Comparison of ENCODE assay signal across 20 mouse cellular contexts in the genomic region with DNA sequence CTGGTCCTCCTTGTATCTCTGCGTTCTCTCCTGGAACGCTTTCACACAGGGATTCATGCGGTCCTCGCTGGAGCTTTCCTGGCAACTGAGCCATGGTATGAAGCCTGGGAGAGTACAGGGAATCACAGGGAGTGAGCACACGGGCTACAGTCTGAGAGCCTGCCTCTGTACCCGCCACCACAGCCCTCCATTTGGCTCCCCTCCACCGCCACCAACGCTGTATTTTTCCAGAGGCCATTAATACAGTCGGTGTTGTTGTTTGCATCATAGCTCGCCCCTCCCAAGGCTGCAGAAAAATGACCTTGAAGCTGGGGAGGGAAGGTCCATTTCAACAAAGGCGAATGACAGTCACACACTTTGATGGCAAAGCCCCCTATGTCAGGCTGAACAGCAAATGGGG. TPM values are rescaled to one million over a fixed set of nuclear protein-coding genes. Genes with fewer than 3 reads are reported as not detected.
DNase-seq lines count a peak whose midpoint lies in the region; ATAC-seq and TF ChIP-seq lines count a peak whose summit lies in the region.
"Had no signal": no experiment of that assay in that cellular context is flagged by ENCODE, and none has a peak within 500 bp of the region (broad histone marks: within the 10 kb centered on the region; RNA-seq: fewer than 3 reads in every experiment).

No protein-coding gene starts in this region.

- no peak for TF ChIP-seq CTCF in intestine, postnatal 0 days (IDR thresholded peaks at IDR 0.05; ENCODE audit: low read depth)

- no peak overlapping the region for H3K4me2 ChIP-seq in forebrain, embryonic 12.5 days
- no peak overlapping the region for H3K4me2 ChIP-seq in neural tube, embryonic 13.5 days
- no peak overlapping the region for H3K4me2 ChIP-seq in hindbrain, embryonic 16.5 days (ENCODE audit: low read length)
- no peak overlapping the region for H3K4me2 ChIP-seq in intestine, postnatal 0 days (replicated peaks; ENCODE audit: low read depth)
- H3K4me2 ChIP-seq: heart, embryonic 15.5 days had no signal

- no peaks in the 10 kb centered on the region for H3K9me3 ChIP-seq in forebrain, embryonic 12.5 days
- H3K9me3 ChIP-seq in forebrain, embryonic 10.5 days: no peaks in the 10 kb centered on the region
- H3K9me3 ChIP-seq in neural tube, embryonic 13.5 days: no peaks in the 10 kb centered on the region
- H3K9me3 ChIP-seq in hindbrain, embryonic 16.5 days (ENCODE audit: control insufficient read depth, low read length): no peaks in the 10 kb centered on the region
- H3K9me3 ChIP-seq in intestine, postnatal 0 days (ENCODE audit: control insufficient read depth): no peaks in the 10 kb centered on the region
- H3K9me3 ChIP-seq: heart, embryonic 15.5 days had no signal

- H3K4me1 ChIP-seq in forebrain, embryonic 12.5 days: no peaks in the 10 kb centered on the region
- peaks cover 2% of the 10 kb centered on the region for H3K4me1 ChIP-seq in forebrain, embryonic 10.5 days
- peaks cover 18% of the 10 kb centered on the region for H3K4me1 ChIP-seq in neural tube, embryonic 13.5 days (replicated peaks)
- peaks cover 7% of the 10 kb centered on the region for H3K4me1 ChIP-seq in hindbrain, embryonic 16.5 days (ENCODE audit: control insufficient read depth, insufficient read depth, low read depth, low read length)
- no peaks in the 10 kb centered on the region for H3K4me1 ChIP-seq in intestine, postnatal 0 days (replicated peaks; ENCODE audit: control insufficient read depth, insufficient read depth, low read length)

- H3K4me3 ChIP-seq in forebrain, embryonic 12.5 days (replicated peaks): no peak overlapping the region
- no peak overlapping the region for H3K4me3 ChIP-seq in forebrain, embryonic 10.5 days
- H3K4me3 ChIP-seq in neural tube, embryonic 13.5 days: no peak overlapping the region
- H3K4me3 ChIP-seq in hindbrain, embryonic 16.5 days (ENCODE audit: low read length): no peak overlapping the region
- no peak overlapping the region for H3K4me3 ChIP-seq in intestine, postnatal 0 days (ENCODE audit: low read depth, low read length)
- H3K4me3 ChIP-seq: erythroblast, embryonic 14.5 days; heart, embryonic 15.5 days had no signal

- H3K27me3 ChIP-seq in forebrain, embryonic 12.5 days: no peaks in the 10 kb centered on the region
- no peaks in the 10 kb centered on the region; the same call in 1 of the 2 replicates for H3K27me3 ChIP-seq in forebrain, embryonic 10.5 days (ENCODE audit: poor library complexity, severe bottlenecking)
- H3K27me3 ChIP-seq in neural tube, embryonic 13.5 days: no peaks in the 10 kb centered on the region
- no peaks in the 10 kb centered on the region for H3K27me3 ChIP-seq in hindbrain, embryonic 16.5 days (replicated peaks; ENCODE audit: control insufficient read depth, insufficient read depth, low read length)
- no peaks in the 10 kb centered on the region for H3K27me3 ChIP-seq in intestine, postnatal 0 days (replicated peaks; ENCODE audit: control insufficient read depth, insufficient read depth, low read length)

- no peak for DNase-seq in forebrain, embryonic 10.5 days (ENCODE audit: extremely low spot score, low spot score)
- no peak for DNase-seq in neural tube, embryonic 10.5 days (ENCODE audit: extremely low spot score, low spot score)
- no peak for DNase-seq in ovary, postnatal 14 days (ENCODE audit: low spot score)
- DNase-seq in retina, postnatal 1 day: no peak
- DNase-seq: cerebellum, postnatal 14 days; heart, adult 11 months; liver, postnatal 0 days; lung, postnatal 36 days; thymus, postnatal 14 days had no signal

- no peak overlapping the region for H3K9ac ChIP-seq in forebrain, embryonic 12.5 days
- 0 out of 2 replicates have a peak overlapping the region, but pooled peaks have one; percentile 1 for H3K9ac ChIP-seq in neural tube, embryonic 13.5 days
- peak overlapping the region; percentile 22; the same call in 1 of the 2 replicates for H3K9ac ChIP-seq in hindbrain, embryonic 16.5 days (ENCODE audit: low read depth, low read length)
- no peak overlapping the region for H3K9ac ChIP-seq in intestine, postnatal 0 days (ENCODE audit: low read depth, low read length)
- H3K9ac ChIP-seq: heart, embryonic 15.5 days; liver, postnatal 0 days had no signal

- H3K36me3 ChIP-seq in forebrain, embryonic 12.5 days (replicated peaks): no peaks in the 10 kb centered on the region
- H3K36me3 ChIP-seq in forebrain, embryonic 10.5 days (replicated peaks): no peaks in the 10 kb centered on the region
- no peaks in the 10 kb centered on the region for H3K36me3 ChIP-seq in neural tube, embryonic 13.5 days
- no peaks in the 10 kb centered on the region for H3K36me3 ChIP-seq in hindbrain, embryonic 16.5 days (ENCODE audit: control insufficient read depth, insufficient read depth, low read length)
- H3K36me3 ChIP-seq in intestine, postnatal 0 days (ENCODE audit: control insufficient read depth, insufficient read depth): no peaks in the 10 kb centered on the region
- H3K36me3 ChIP-seq: heart, embryonic 15.5 days had no signal

- H3K27ac ChIP-seq in forebrain, embryonic 12.5 days: peak overlapping the region; percentile 46; the same call in 1 of the 2 replicates
- H3K27ac ChIP-seq in forebrain, embryonic 10.5 days: no peak overlapping the region
- peak overlapping the region; percentile 72 for H3K27ac ChIP-seq in neural tube, embryonic 13.5 days (replicated peaks)
- no peak overlapping the region for H3K27ac ChIP-seq in hindbrain, embryonic 16.5 days (ENCODE audit: low read depth, low read length)
- H3K27ac ChIP-seq in intestine, postnatal 0 days (ENCODE audit: low read depth, low read length): no peak overlapping the region
- H3K27ac ChIP-seq: heart, embryonic 15.5 days had no signal

- peak; percentile 36; the same call in 1 of the 2 replicates for ATAC-seq in forebrain, embryonic 12.5 days (ENCODE audit: low FRiP score)
- ATAC-seq in neural tube, embryonic 13.5 days (ENCODE audit: low read depth): peak; percentile 79
- ATAC-seq in hindbrain, embryonic 16.5 days: peak; percentile 70
- no peak for ATAC-seq in intestine, postnatal 0 days
- ATAC-seq: liver, postnatal 0 days; Patski had no signal

- WGBS in forebrain, embryonic 12.5 days: 80% methylated on average over 11 of the region's 11 CpGs
- WGBS in forebrain, embryonic 10.5 days: 85% methylated on average over 11 of the region's 11 CpGs
- 50% methylated on average over 11 of the region's 11 CpGs for WGBS in neural tube, embryonic 13.5 days
- whole genome bisulfite sequencing in hindbrain, embryonic 16.5 days: 47% methylated on average over 11 of the region's 11 CpGs
- 76% methylated on average over 11 of the region's 11 CpGs for WGBS in intestine, postnatal 0 days

RNA-seq across cellular contexts. Expression of a gene that starts 5.1 kb away (rescaled TPM):
- polyA plus RNA-seq in forebrain, embryonic 12.5 days (2016; fragmentation: Nextera tagmentation; extraction: Ambion mirVana): not detected in 2 replicates
- not detected in 2 replicates for polyA plus RNA-seq in forebrain, embryonic 10.5 days (2016; fragmentation: Nextera tagmentation; extraction: Ambion mirVana)
- polyA plus RNA-seq in neural tube, embryonic 13.5 days (2015; fragmentation: Nextera tagmentation; extraction: Ambion mirVana): not detected in 2 replicates
- polyA plus RNA-seq in hindbrain, embryonic 16.5 days (2015; fragmentation: Nextera tagmentation; extraction: Ambion mirVana): not detected in 2 replicates
- not detected in 2 replicates for polyA plus RNA-seq in intestine, postnatal 0 days (2015; fragmentation: Nextera tagmentation; extraction: Ambion mirVana)
- polyA plus RNA-seq: erythroblast, embryonic 14.5 days; heart, embryonic 15.5 days; intestine, embryonic 14.5 days; kidney, embryonic 16.5 days; limb, embryonic 14.5 days; liver, postnatal 0 days; Patski; spleen, adult 2 months had no signal

RNA-seq across cellular contexts. Expression of a gene that starts 29.7 kb away (rescaled TPM):
- not detected in 2 replicates for polyA plus RNA-seq in forebrain, embryonic 12.5 days (2016; fragmentation: Nextera tagmentation; extraction: Ambion mirVana)
- polyA plus RNA-seq in forebrain, embryonic 10.5 days (2016; fragmentation: Nextera tagmentation; extraction: Ambion mirVana): 0.12 and 0.24 TPM in 2 replicates
- polyA plus RNA-seq in neural tube, embryonic 13.5 days (2015; fragmentation: Nextera tagmentation; extraction: Ambion mirVana): 0.15 TPM in 1 of 2 replicates, not detected in the other
- 0.10 and 0.13 TPM in 2 replicates for polyA plus RNA-seq in hindbrain, embryonic 16.5 days (2015; fragmentation: Nextera tagmentation; extraction: Ambion mirVana)
- 5.2 and 5.3 TPM in 2 replicates for polyA plus RNA-seq in intestine, postnatal 0 days (2015; fragmentation: Nextera tagmentation; extraction: Ambion mirVana)
- polyA plus RNA-seq: erythroblast, embryonic 14.5 days; liver, postnatal 0 days; Patski had no signal

Comparison
In these comparisons a context has a peak if more than half of its experiments do, and no peak if none do; other contexts are left out.
1. H3K27ac ChIP-seq: peak in forebrain, embryonic 12.5 days (single experiment) and neural tube, embryonic 13.5 days (single experiment); none in forebrain, embryonic 10.5 days (single experiment), hindbrain, embryonic 16.5 days (single experiment) and intestine, postnatal 0 days (single experiment).
2. H3K9ac ChIP-seq: peak in neural tube, embryonic 13.5 days (single experiment) and hindbrain, embryonic 16.5 days (single experiment); none in forebrain, embryonic 12.5 days (single experiment) and intestine, postnatal 0 days (single experiment).